Mouse (Mus musculus): ENCODE data around the gene Hao1. TPM values are rescaled to one million over a fixed set of nuclear protein-coding genes. Genes with fewer than 3 reads are reported as not detected.

Hao1 gene
- total RNA-seq, 2 experiments from 2014 or later = 0.20 TPM; not detected in 1

- no peak for DNase-seq
Observed at GRCm38 (mm10) chr2:134465132-134465531, 89.0 kb downstream of the Hao1 start.

GRCm38 (mm10) chr2:134462321-134462720 lies 91.8 kb downstream of the Hao1 start:
- DNase-seq = no peak

- no peak for DNase-seq
Observed at GRCm38 (mm10) chr2:134460831-134461230, 93.3 kb downstream of the Hao1 start.

- no peak for DNase-seq
Observed at GRCm38 (mm10) chr2:134456065-134456505, 98.1 kb downstream of the Hao1 start.

- DNase-seq = no peak
Observed at GRCm38 (mm10) chr2:134452748-134453147, 101.4 kb downstream of the Hao1 start.

- no peak for DNase-seq
Observed at GRCm38 (mm10) chr2:134450976-134451375, 103.2 kb downstream of the Hao1 start.

Other genes starting within 250 kb of the Hao1 start
- 10 to 100 TPM; 12.8 to 14.9 TPM for gene Tmx4, start 89.8 kb upstream of the Hao1 start, total RNA-seq (2021)
- 1 to 10 TPM; 3.1 to 5.6 TPM for gene Plcb1, start 231.7 kb upstream of the Hao1 start, total RNA-seq (2021)